Mouse (Mus musculus) mature B cell (primary cell): Measurements from ENCODE around the gene Psmc3.
"Not testable (repeated sequence)": the region's sequence is repeated elsewhere in the genome, so short reads cannot be mapped to it uniquely, and the experiment has no call there.

Experiments used
- in situ Hi-C: fragments of 300-500 bp; cut with MboI; formaldehyde crosslinking; loops from 2 replicates; pipeline ENCODE4 v1.14.3; 2019

Psmc3 gene

GRCm38 (mm10) chr2:91053934-91054382 lies at the start of gene Psmc3:
Psmc3 (plus strand) TSS chr2:91054009.
- in situ Hi-C loops, result no loop called here

GRCm38 (mm10) chr2:91008536-91008935 lies 45.3 kb upstream of the Psmc3 start:
- in situ Hi-C loops, result no loop called here

GRCm38 (mm10) chr2:91013881-91014280 lies 39.9 kb upstream of the Psmc3 start:
- in situ Hi-C loops, result no loop called here

GRCm38 (mm10) chr2:91015386-91015785 lies 38.4 kb upstream of the Psmc3 start:
- in situ Hi-C loops, result no loop called here

- in situ Hi-C loops, result no loop called here
These were observed 35.6 kb upstream of the Psmc3 start for GRCm38 (mm10) chr2:91018061-91018788.

- in situ Hi-C loops, result no loop called here
These were observed 33.9 kb upstream of the Psmc3 start for GRCm38 (mm10) chr2:91019911-91020310.

- in situ Hi-C loops, result not testable (repeated sequence)
These were observed 31.5 kb upstream of the Psmc3 start for GRCm38 (mm10) chr2:91022266-91022665.

GRCm38 (mm10) chr2:91023131-91023530 lies 30.7 kb upstream of the Psmc3 start:
- in situ Hi-C loops, result no loop called here

GRCm38 (mm10) chr2:91023956-91024355 lies 29.9 kb upstream of the Psmc3 start:
- in situ Hi-C loops, result no loop called here

- in situ Hi-C loops, result no loop called here
These were observed 28.7 kb upstream of the Psmc3 start for GRCm38 (mm10) chr2:91025081-91025516.

- in situ Hi-C loops, result no loop called here
These were observed 27.3 kb upstream of the Psmc3 start for GRCm38 (mm10) chr2:91026491-91026890.

- in situ Hi-C loops, result no loop called here
These were observed 26.2 kb upstream of the Psmc3 start for GRCm38 (mm10) chr2:91027391-91028214.

- in situ Hi-C loops, result no loop called here
These were observed 22.6 kb upstream of the Psmc3 start for GRCm38 (mm10) chr2:91031216-91031615.

GRCm38 (mm10) chr2:91033000-91033399 lies 20.8 kb upstream of the Psmc3 start:
- in situ Hi-C loops, result no loop called here

GRCm38 (mm10) chr2:91035385-91035784 lies 18.4 kb upstream of the Psmc3 start, which contains the start of gene Rapsn:
Rapsn (plus strand) TSS chr2:91035620.
- in situ Hi-C loops, result no loop called here

GRCm38 (mm10) chr2:91041786-91042185 lies 12.0 kb upstream of the Psmc3 start:
- in situ Hi-C loops, result no loop called here

GRCm38 (mm10) chr2:91042651-91043398 lies 11.0 kb upstream of the Psmc3 start:
- in situ Hi-C loops, result no loop called here

GRCm38 (mm10) chr2:91044727-91045126 lies 9.1 kb upstream of the Psmc3 start:
- in situ Hi-C loops, result no loop called here

- in situ Hi-C loops, result not testable (repeated sequence)
These were observed 8.0 kb upstream of the Psmc3 start for GRCm38 (mm10) chr2:91045805-91046204.

GRCm38 (mm10) chr2:91047359-91047758 lies 6.5 kb upstream of the Psmc3 start:
- in situ Hi-C loops, result no loop called here

GRCm38 (mm10) chr2:91051917-91052316 lies 1.9 kb upstream of the Psmc3 start:
- in situ Hi-C loops, result no loop called here

GRCm38 (mm10) chr2:91052752-91053151 lies 1.1 kb upstream of the Psmc3 start:
- in situ Hi-C loops, result no loop called here
